Mouse (Mus musculus): Measurements from ENCODE around the gene Tial1.

Tial1 gene

DNA sequence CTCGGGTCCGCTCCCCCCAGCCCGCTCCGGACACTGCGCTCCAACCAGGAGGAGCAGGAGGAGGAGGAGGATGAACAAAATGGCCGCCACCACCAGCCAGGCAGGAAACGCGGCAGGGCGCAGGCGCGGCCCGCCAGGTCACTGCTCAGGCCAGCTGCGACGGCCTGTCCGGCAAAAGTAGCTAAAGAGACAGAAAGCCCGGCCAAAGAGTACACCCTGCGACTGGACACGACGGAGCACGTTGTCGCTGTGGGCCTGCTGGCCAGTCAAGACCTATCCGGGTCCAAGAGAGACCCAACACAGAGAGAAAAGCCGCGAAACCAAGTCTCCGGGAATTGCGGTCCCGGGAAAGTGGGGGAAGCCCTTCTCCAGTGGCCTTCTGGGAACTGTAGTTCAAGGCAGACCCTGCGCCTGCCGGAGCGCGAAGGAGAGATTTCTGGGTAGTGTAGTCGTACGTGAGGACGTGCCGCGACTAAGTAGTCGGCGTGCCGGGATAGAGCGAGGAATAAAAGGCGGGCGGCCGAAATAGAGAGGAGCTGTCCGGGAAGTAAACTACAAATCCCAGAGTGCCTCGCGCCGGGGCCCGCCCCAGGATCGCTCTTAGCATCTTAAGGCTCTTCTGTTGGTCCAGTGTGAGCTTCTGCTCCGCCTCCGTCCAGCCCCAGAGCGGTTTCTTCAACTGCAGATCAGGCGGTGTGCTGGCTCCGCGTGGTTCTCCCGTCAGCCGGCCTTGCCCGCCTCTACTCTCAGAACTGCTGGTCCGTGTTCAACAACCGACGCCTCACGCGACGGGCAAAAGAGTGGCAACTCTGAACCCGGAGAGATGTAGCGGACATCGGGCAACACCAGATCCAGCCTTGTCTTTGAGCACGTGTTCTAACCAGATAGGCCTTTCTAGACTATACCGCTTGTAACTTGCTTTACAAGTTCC, at the start of gene Tial1:
TSS of gene Tial1 (minus strand) at position 433 of the 931 bp plus-strand sequence.
- TF ChIP-seq GATA4 (IDR thresholded peaks at IDR 0.05; ENCODE audit: insufficient replicate concordance, low read length): no peak

DNA sequence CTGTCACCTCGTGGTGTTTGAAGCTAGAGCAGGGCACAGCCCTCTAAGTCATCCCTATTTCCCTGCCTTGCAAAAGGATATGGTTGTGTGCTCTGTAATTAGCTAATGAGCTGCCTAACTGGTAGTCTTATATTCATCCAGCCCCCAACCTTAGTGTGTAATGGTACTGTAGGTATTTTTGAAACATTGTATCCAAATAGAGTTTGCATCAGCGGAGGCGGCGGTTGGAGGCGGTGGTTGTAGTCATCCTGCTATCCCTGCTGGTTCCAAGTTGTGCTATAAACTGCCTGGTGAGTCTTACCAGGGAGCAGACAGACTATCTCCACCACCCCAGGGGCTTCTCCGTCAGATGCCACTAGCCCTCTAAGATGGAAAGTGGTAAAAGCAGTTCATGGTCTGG, 42.6 kb upstream of the Tial1 start:
- TF ChIP-seq GATA4 (IDR thresholded peaks at IDR 0.05; ENCODE audit: insufficient replicate concordance, low read length): no peak

DNA sequence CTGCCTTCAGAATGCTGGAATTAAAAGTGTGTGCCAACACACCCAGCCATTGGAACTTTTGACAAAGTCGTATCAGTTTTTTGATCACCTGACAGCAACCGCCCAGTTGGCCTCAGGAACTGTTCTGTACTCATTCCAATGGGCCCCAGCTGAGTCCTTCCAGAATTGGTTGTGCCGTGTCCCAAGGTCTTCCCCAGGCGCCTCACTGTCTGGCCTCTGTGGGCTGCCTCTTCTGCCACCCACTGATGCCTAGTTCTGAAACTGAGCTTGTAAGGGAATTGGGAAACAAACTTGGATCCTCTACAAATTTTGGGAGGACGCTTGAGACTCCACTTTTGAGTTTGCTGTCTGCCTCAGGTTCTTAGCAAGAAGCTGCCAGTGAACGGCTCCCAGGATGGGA, 38.3 kb upstream of the Tial1 start:
- no peak for TF ChIP-seq GATA4 (IDR thresholded peaks at IDR 0.05; ENCODE audit: insufficient replicate concordance, low read length)

DNA sequence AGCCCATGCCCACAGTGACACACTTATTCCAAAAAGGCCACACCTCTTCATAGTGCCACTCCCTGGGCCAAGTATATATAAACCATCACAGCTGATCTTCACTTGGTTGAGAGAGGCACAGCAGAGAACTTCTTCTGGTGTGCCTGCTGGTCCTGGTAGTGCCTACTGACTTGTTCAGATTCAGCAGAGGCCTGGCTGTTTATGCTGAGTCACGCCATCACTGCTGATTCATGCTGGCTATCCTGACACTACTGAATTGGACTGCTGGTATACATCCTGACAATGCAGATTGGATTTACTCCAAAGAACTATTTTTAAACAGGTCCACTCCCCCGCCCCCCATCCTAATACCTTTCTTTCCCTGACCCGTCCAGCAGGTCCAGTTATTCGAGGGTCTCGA, 33.0 kb upstream of the Tial1 start:
- TF ChIP-seq GATA4 (IDR thresholded peaks at IDR 0.05; ENCODE audit: insufficient replicate concordance, low read length): no peak

DNA sequence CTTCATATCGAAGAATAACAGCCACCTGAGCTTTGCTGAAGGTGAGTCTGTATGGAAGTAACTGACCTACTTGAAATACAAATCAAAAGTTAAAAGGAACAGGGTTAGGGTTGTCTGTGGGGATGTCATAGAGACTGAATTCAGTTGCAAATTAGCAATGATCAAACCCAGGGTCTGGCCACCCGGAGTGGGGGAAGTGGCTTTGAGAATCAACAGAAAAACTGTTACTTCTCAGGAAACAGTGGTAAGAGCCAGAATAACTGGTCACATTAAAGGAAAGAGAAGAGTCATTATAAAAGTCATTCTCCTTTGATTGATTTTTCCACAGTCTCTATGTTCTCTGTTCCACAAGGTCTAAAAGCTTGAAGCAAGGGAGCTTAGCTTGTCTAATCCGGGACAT, 27.5 kb upstream of the Tial1 start:
- no peak for TF ChIP-seq GATA4 (IDR thresholded peaks at IDR 0.05; ENCODE audit: insufficient replicate concordance, low read length)

DNA sequence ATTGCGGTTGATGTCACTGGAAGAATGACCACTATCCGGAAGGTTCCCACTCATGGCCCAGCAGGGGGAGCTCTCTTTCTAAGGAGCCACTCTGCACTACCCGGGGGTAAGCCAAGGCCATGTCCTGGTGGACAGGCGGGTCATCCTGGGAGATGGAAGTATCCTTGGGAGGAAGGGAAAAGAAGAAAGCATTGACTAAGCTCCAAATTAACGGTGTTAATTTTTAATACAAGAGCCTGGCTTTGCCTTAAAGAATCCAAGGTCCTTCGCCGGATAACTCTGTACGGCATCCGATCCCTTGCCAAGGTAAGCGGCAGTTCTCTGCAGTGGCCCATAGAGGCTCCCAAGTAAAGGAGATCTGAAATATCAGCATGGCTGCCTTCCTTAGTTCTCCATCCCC, 12.8 kb upstream of the Tial1 start:
- no peak for TF ChIP-seq GATA4 (IDR thresholded peaks at IDR 0.05; ENCODE audit: insufficient replicate concordance, low read length)

DNA sequence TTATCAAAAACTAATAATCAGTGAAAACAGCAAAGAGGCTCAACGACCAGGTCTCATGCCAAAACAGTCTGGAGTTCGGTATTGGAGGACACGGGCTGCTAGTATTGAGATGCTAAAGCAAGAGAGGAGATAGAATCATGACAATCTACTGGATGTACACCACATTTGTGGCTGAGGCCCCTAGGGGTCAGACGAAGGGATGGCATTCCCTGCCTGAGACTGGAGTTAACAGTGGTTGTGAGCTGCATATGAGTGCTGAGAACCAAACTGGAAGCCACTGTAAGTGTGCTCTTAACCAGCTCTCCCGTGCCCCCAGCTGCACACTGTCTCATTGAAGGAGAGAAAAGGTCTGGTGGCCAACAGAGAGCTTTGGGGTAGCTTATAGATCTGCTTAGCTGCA, 889 bp upstream of the Tial1 start:
- TF ChIP-seq GATA4 (IDR thresholded peaks at IDR 0.05; ENCODE audit: insufficient replicate concordance, low read length): no peak

DNA sequence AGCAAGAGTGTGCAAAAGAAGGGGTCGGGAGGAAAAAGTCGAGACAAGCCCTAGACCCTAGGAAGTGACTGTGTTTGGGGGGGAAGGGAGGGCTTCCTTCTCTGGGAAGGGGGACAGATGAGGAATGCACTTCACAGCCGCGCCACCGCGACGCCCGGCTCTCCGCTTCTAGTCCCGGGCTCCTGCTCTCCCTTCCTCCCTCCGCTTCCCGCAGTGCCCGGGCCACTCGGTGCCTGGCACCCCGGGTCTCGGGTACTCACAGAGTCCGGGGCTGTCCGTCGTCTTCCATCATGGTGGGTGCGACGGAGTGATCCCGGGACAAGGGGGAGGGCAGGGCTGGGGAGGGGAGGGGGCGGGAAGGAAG, 670 bp downstream of the Tial1 start:
- TF ChIP-seq GATA4 (IDR thresholded peaks at IDR 0.05; ENCODE audit: insufficient replicate concordance, low read length): no peak

DNA sequence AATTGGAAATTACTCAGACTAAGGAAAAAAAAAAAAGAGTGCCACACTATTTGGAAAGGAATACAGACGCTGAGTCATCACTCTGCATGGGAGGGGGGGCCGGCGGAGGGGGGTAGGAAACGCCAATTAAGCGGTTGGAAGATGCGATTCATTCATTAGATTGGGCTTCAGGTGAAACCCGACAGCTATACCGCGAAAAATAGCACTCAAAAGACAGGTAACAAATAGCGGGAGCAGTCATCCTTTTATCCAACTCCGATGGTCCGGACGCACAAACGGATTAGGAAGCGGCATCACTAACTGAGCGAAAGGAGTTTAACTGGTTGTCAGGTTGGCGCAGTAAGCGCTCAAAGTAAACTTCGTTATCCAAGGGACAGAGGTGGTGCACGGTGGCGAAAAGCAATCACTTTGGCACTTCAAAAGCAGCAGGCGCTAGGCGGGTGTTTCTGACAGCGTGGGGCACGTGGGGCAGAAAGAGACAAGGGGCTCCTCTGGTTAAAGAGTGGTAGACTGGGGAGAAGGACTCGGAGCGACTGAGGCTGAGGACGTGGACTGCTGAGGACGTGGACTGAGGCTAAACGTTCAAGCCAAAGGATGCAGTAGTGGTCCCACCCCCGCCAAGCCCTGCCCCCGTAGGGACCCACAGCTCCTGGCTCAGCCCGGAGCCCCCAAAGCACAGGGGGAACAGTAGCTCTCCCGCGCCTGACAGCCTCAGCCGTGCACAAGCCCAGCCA, 1.2 kb downstream of the Tial1 start:
- no peak for TF ChIP-seq GATA4 (IDR thresholded peaks at IDR 0.05; ENCODE audit: insufficient replicate concordance, low read length)

DNA sequence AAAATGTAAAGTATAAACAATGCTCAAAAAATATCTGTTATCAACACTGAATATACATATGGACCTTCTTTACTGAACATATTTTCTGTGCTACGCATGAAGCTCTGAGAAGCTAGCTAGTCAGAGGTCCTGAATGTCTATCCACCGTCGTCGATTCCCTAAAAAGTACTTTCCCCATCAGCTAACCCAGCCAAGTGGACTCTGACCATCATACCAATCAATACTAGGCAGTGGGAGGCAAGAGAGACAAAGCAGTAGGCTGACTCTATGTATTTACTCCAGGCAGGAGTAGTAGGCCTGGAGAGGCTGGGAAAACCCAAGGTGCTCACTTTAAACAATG, 1.8 kb downstream of the Tial1 start:
- TF ChIP-seq GATA4 (IDR thresholded peaks at IDR 0.05; ENCODE audit: insufficient replicate concordance, low read length): no peak

DNA sequence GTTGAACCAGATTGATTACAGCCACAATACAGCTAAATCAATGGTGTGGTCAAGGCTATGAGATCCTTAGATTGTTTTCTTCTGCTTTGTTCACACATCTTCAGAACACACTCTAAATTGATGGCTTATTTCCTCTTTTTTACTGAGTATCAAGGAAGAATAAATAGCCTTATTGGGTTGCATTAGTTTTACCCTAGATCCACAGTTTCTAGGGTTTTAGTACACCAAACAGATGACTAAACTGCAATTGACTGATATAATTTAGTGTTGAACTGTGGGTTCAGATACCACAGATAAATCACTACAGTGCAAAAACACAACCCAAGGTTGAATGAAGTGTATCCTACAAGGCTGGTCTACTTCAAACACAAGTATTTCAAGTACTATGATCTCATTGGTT, 3.5 kb downstream of the Tial1 start:
- no peak for TF ChIP-seq GATA4 (IDR thresholded peaks at IDR 0.05; ENCODE audit: insufficient replicate concordance, low read length)

DNA sequence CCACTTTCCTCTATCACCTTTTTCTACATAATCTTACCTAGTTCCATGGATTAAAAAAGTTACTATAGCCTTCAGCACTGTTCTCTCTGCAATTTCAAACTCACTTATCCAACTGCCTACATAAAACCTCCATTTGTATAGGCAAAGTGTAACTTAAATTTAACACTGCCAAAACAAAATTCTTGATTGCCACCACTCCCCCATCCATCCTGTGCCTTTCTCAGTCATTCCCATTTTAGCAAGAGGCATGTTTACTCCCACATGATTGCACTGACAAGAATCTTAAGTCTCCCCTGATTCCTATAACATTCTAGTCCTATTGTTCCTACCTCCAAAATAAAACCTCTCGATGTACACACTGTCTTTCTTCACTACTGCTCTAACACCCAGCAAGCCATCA, 8.8 kb downstream of the Tial1 start:
- no peak for TF ChIP-seq GATA4 (IDR thresholded peaks at IDR 0.05; ENCODE audit: insufficient replicate concordance, low read length)

DNA sequence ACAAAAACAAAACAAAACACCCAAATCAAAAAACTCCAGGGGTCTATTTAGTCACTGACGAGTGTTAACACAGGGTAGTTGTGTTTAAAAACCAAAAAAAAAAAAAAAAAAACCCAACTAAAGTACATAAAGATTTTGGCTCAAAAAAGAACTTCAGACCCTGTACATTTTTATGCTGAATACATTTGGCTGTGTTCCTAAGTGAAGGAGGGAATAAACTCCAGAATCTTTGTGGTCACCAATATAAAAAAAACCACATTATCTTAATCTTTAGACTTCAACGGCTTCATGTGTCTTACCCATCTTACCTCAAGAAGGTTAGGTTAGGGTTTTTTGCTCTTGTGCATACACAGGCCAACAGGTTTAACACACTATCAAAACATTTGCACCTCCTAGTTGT, 20.9 kb downstream of the Tial1 start:
- TF ChIP-seq GATA4 (IDR thresholded peaks at IDR 0.05; ENCODE audit: insufficient replicate concordance, low read length): no peak

DNA sequence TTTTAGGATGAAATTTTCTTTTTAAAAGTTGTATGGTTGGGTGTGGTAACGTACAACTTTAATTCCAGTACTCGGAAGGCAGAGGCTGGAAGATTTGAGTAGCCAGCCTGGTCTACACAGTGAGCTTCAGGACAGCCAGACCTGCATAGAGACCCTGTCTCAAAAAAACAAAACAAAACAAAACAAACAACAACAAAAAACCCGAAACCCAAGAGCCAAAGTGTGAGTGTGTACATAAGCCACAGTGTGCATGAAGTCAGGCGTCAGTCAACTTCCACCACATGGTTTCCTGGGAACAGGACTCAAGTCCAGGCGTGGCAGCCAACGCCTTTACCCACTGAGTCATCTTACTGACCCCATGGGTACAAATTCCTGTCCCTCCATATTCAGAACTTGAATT, 22.3 kb downstream of the Tial1 start:
- no peak for TF ChIP-seq GATA4 (IDR thresholded peaks at IDR 0.05; ENCODE audit: insufficient replicate concordance, low read length)

DNA sequence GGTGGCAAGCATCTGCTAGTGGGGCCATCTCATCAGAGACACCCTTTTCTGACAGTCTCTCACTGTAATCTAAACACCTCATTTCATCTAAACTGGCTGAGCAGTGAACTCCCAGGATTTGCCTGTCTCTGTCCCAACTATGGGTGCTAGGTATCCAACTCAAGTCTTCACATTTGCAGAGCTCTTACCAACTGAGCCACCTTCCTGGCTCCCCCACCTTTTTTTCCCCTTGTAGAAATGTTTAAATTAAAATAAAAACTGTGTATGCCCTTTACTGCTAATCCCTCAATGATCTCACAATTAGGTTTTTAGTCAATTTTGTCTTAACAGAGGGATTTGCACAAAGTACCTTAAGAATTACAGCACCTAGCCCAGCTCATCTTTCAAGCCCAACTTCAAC, 23.4 kb downstream of the Tial1 start:
- TF ChIP-seq GATA4 (IDR thresholded peaks at IDR 0.05; ENCODE audit: insufficient replicate concordance, low read length): no peak

DNA sequence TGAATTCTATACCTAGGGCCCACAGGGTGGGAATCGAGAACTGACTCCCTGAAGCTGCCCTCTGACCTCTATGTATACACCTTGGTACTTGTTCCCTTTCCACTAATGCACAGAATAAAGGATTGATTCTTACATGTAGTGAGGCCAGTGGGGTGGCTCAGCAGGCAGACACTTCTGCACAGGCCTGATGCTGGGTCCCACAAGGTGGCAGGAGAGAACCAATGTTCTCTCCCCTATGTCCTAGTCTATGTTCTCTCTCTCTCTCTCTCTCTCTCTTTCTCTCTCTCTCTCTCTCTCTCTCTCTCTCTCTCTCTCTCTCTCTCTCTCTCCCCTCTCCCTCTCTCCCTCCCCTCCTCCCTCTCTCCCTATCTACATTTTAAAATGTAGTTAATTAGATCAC, 28.3 kb downstream of the Tial1 start:
- TF ChIP-seq GATA4 (IDR thresholded peaks at IDR 0.05; ENCODE audit: insufficient replicate concordance, low read length): no peak

Data from liver, adult (tissue).